Mouse (Mus musculus): ENCODE measurements around the gene Mlana. TPM values are rescaled to one million over a fixed set of nuclear protein-coding genes. Genes with fewer than 3 reads are reported as not detected.

The Mlana gene
- polyA plus RNA-seq, 1 experiment = 1.1 TPM

GRCm38 (mm10) chr19:29659705-29660104 lies 37.9 kb upstream of the Mlana start:
- 49% methylated on average over 6 of the region's 6 CpGs for WGBS
- no peaks in the 10 kb centered on the region; the same call in 1 of the 2 replicates for H3K4me1 ChIP-seq (ENCODE audit: control insufficient read depth, insufficient read depth, low read length)
- DNase-seq = no peak
- TF ChIP-seq POLR2A (IDR thresholded peaks at IDR 0.05; ENCODE audit: borderline replicate concordance, extremely low read depth, low read depth, low read length) (no peak), CTCF (IDR thresholded peaks at IDR 0.05; ENCODE audit: insufficient read depth, low read length) (no peak)
- no peak overlapping the region for H3K4me3 ChIP-seq (replicated peaks; ENCODE audit: extremely low read depth, low read depth, low read length)

- Histone ChIP-seq H3K4me3 (replicated peaks; ENCODE audit: extremely low read depth, low read depth, low read length) (no peak overlapping the region), H3K4me1 (ENCODE audit: control insufficient read depth, insufficient read depth, low read length) (no peaks in the 10 kb centered on the region)
- 67% methylated on average over 10 of the region's 10 CpGs for WGBS
- no peak for TF ChIP-seq CTCF (IDR thresholded peaks at IDR 0.05; ENCODE audit: insufficient read depth, low read length)
- TF ChIP-seq POLR2A (IDR thresholded peaks at IDR 0.05; ENCODE audit: borderline replicate concordance, extremely low read depth, low read depth, low read length) = no peak
- DNase-seq = no peak
Observed at GRCm38 (mm10) chr19:29660835-29661764, 36.5 kb upstream of the Mlana start.

GRCm38 (mm10) chr19:29661974-29662580 lies 35.5 kb upstream of the Mlana start:
- 65% methylated on average over 6 of the region's 6 CpGs for WGBS
- TF ChIP-seq CTCF (IDR thresholded peaks at IDR 0.05; ENCODE audit: insufficient read depth, low read length) (no peak), POLR2A (IDR thresholded peaks at IDR 0.05; ENCODE audit: borderline replicate concordance, extremely low read depth, low read depth, low read length) (no peak)
- H3K4me1 ChIP-seq (ENCODE audit: control insufficient read depth, insufficient read depth, low read length) = no peaks in the 10 kb centered on the region
- DNase-seq = no peak
- H3K4me3 ChIP-seq (replicated peaks; ENCODE audit: extremely low read depth, low read depth, low read length) = no peak overlapping the region

DNA sequence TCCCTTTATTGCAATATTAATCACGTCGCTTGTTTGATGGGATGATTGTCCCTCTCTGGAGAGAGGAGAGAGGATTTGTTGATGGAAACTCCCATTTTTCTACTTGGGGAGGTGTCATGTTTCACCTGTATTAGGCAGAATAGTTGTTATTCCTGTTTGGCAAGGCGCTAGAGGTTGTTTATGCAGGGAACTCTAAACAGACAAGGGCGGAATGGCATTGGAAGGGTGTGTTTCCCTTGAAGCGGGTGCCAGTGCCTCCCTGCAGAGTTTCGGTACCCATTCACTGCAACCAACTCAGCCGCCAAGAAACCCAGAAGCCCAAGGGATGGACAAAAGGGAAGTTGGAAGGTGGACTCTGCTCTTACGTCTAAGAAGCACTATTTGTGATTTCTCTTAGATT lies 33.8 kb upstream of the Mlana start:
- DNase-seq = no peak
- no peak overlapping the region for H3K4me3 ChIP-seq (replicated peaks; ENCODE audit: extremely low read depth, low read depth, low read length)
- TF ChIP-seq POLR2A (IDR thresholded peaks at IDR 0.05; ENCODE audit: borderline replicate concordance, extremely low read depth, low read depth, low read length) = no peak
- no peak for TF ChIP-seq CTCF (IDR thresholded peaks at IDR 0.05; ENCODE audit: insufficient read depth, low read length)
- H3K4me1 ChIP-seq (ENCODE audit: control insufficient read depth, insufficient read depth, low read length) = no peaks in the 10 kb centered on the region
- 61% methylated on average over 8 of the region's 8 CpGs for WGBS

- DNase-seq = no peak
- Histone ChIP-seq H3K4me1 (ENCODE audit: control insufficient read depth, insufficient read depth, low read length) (no peaks in the 10 kb centered on the region), H3K4me3 (replicated peaks; ENCODE audit: extremely low read depth, low read depth, low read length) (no peak overlapping the region)
- no peak for TF ChIP-seq CTCF (IDR thresholded peaks at IDR 0.05; ENCODE audit: insufficient read depth, low read length)
- no peak for TF ChIP-seq POLR2A (IDR thresholded peaks at IDR 0.05; ENCODE audit: borderline replicate concordance, extremely low read depth, low read depth, low read length)
- WGBS = 79% methylated on average over 5 of the region's 5 CpGs
Observed at GRCm38 (mm10) chr19:29664934-29665333, 32.7 kb upstream of the Mlana start.

DNA sequence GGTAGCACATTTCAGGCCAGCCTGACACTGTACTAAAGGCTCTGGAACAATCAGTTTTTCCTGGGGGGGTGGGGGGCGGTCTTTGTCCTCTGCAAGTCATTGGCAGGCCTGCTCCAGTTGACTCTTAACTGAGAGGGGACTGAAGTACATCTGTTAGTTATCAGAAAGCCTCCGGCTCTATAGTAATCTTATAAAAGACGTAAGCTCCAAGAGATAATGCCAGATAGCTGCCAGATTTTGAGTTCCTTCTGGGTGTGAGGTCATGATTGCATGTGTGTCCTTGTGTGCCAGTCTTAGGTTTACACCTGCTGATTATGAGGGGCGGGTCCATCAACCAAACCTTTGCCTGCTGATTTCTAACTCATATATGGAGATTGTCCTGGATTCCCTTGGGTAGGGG lies 31.5 kb upstream of the Mlana start:
- no peak for DNase-seq
- H3K4me3 ChIP-seq (replicated peaks; ENCODE audit: extremely low read depth, low read depth, low read length) = no peak overlapping the region
- 82% methylated on average over 4 of the region's 4 CpGs for WGBS
- TF ChIP-seq POLR2A (IDR thresholded peaks at IDR 0.05; ENCODE audit: borderline replicate concordance, extremely low read depth, low read depth, low read length) (no peak), CTCF (IDR thresholded peaks at IDR 0.05; ENCODE audit: insufficient read depth, low read length) (no peak)
- no peaks in the 10 kb centered on the region for H3K4me1 ChIP-seq (ENCODE audit: control insufficient read depth, insufficient read depth, low read length)

- Histone ChIP-seq H3K4me1 (ENCODE audit: control insufficient read depth, insufficient read depth, low read length) (no peaks in the 10 kb centered on the region), H3K4me3 (replicated peaks; ENCODE audit: extremely low read depth, low read depth, low read length) (no peak overlapping the region)
- DNase-seq = no peak
- 65% methylated on average over 5 of the region's 5 CpGs for WGBS
- TF ChIP-seq CTCF (IDR thresholded peaks at IDR 0.05; ENCODE audit: insufficient read depth, low read length) (no peak), POLR2A (IDR thresholded peaks at IDR 0.05; ENCODE audit: borderline replicate concordance, extremely low read depth, low read depth, low read length) (no peak)
Observed at GRCm38 (mm10) chr19:29666965-29667594, 30.5 kb upstream of the Mlana start.

- no peak for TF ChIP-seq POLR2A (IDR thresholded peaks at IDR 0.05; ENCODE audit: borderline replicate concordance, extremely low read depth, low read depth, low read length)
- no peak for TF ChIP-seq CTCF (IDR thresholded peaks at IDR 0.05; ENCODE audit: insufficient read depth, low read length)
Observed at GRCm38 (mm10) chr19:29668135-29668534, 29.5 kb upstream of the Mlana start.

DNA sequence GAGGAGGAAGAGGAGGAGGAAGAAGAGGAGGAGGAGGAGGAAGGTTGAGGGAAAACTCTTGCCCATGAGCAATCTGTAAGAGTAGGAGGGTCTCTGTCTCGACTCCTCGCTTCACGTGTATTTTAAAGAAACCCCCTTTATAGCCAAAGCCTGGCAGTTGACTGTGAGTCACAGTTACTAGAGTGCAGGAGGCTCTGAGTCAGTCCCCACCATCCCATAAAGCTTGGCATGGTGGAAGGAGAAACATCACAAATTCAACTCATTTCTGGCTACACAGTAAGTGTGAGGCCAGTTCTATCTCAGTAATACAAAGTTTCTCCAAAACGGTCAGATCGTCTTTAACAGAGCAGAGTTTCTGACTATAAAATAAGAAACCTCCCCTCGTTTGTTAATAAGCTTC lies 27.4 kb upstream of the Mlana start:
- DNase-seq = no peak
- Histone ChIP-seq H3K4me1 (ENCODE audit: control insufficient read depth, insufficient read depth, low read length) (no peaks in the 10 kb centered on the region), H3K4me3 (replicated peaks; ENCODE audit: extremely low read depth, low read depth, low read length) (no peak overlapping the region)
- WGBS = 86% methylated on average over 6 of the region's 6 CpGs
- no peak for TF ChIP-seq POLR2A (IDR thresholded peaks at IDR 0.05; ENCODE audit: borderline replicate concordance, extremely low read depth, low read depth, low read length)
- TF ChIP-seq CTCF (IDR thresholded peaks at IDR 0.05; ENCODE audit: insufficient read depth, low read length) = no peak

More at GRCm38 (mm10) chr19:29668135-29668534, 29.5 kb upstream of the Mlana start:
- Histone ChIP-seq H3K4me3 (replicated peaks; ENCODE audit: extremely low read depth, low read depth, low read length) (no peak overlapping the region), H3K4me1 (ENCODE audit: control insufficient read depth, insufficient read depth, low read length) (no peaks in the 10 kb centered on the region)
- 80% methylated on average over 7 of the region's 7 CpGs for WGBS
- DNase-seq = no peak
